Mouse (Mus musculus) Patski (cell line): ENCODE measurements around the gene Olfml3. TPM values are rescaled to one million over a fixed set of nuclear protein-coding genes. Genes with fewer than 3 reads are reported as not detected.

Experiments
- ATAC-seq: fragments of 100-300 bp; one replicate; pipeline ENCODE4 v1.8.0; 2021
- CTCF ChIA-PET: fragments of 350-600 bp; sonication (Branson Sonifier 250); formaldehyde crosslinking; loops from one replicate; lab custom pipeline; 2022; ENCODE audit warnings: inconsistent platforms; lab: Charles Lee
- POLR2A ChIA-PET: fragments of 350-600 bp; sonication (Branson Sonifier 250); formaldehyde crosslinking; loops from one replicate; lab custom pipeline; 2022; ENCODE audit warnings: antibody characterized with exemption, inconsistent platforms; lab: Charles Lee
- DNase-seq: peaks from one replicate; pipeline ENCODE4 v3.0.0-alpha.2; 2011; ENCODE audit warnings: low read depth, low spot score
- H3K27me3 ChIP-seq: fragments of 371-371 bp; one replicate; pipeline ENCODE4 v1.5.1; 2021
- CTCF ChIP-seq: fragments of 100-300 bp; IDR thresholded peaks from one replicate; pipeline ENCODE4 v1.5.1; 2021
- in situ Hi-C: fragments of 300-500 bp; cut with MboI; formaldehyde crosslinking; loops from 3 replicates; pipeline ENCODE4 v1.11.1; 2018; ENCODE audit warnings: low pct_unique_long_range_greater_than_20kb, mixed read lengths
- polyA plus RNA-seq: library from polyadenylated mRNA; unstranded; gene quantifications from one replicate; pipeline ENCODE4 v1.2.3, GENCODE M21; 2021

The Olfml3 gene
- polyA plus RNA-seq, 1 experiment from 2014 or later, result 3.5 TPM

DNA sequence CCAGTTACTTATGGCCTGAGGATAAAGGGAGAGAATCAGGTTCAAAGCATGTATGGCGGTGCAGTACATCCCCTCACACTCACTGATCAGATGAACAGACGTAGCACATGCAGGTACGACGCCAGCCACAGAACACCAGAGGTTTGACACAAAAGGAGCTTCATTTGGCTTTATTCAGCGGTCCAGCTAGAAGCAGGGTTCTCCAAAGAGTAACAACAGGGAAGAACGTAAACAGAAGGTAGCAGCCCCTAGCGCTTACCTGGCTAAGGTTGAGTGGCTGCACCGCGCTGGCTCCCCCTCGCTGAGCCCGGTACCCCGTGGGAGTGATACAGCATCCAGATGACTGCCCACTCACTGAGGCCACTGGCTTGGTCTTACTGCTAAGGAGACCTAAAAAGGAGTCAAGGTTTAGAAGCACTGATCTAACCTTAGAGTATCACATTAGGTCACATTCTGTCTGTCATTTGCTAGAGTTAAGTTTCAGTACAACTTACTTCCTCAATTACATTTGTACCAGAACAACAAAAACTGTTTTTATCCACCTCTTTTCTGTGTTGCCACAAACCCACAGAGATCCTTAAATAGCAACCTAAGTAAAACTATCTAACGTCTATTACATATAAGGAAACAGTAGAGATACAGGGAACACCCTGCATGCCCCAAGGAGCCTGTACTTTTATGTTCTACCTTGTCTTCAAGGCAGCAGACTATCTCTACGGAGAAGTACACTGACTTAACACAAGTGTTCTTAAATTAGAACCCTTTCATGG is 7.4 kb upstream of the Olfml3 start:
- H3K27me3 ChIP-seq, result no peaks in the 10 kb centered on the region
- ATAC-seq (no peak), DNase-seq (no peak)
- ChIA-PET POLR2A (no interaction called here), CTCF (interaction anchor here (0.9 to 2.7 kb wide), 5 partner anchors 8 to 22 kb away, joined by 3 to 12 read pairs (median 4); no protein-coding TSS in a partner anchor)
- in situ Hi-C loops, result no loop called here
- TF ChIP-seq CTCF, result no peak

- CTCF ChIA-PET, result interaction anchor here (1.9 to 2.7 kb wide), 3 partner anchors 10 to 352 kb away, joined by 4 to 12 read pairs (median 5); no protein-coding TSS in a partner anchor
- in situ Hi-C loops, result no loop called here
These were observed 5.4 kb upstream of the Olfml3 start for GRCm38 (mm10) chr3:103743208-103743607.

GRCm38 (mm10) chr3:103740342-103740741 is 2.5 kb upstream of the Olfml3 start:
- H3K27me3 ChIP-seq, result no peaks in the 10 kb centered on the region
- CTCF ChIA-PET, result interaction anchor here (1.0 to 5.7 kb wide), 7 partner anchors 11 to 344 kb away, joined by 3 to 48 read pairs (median 4); no protein-coding TSS in a partner anchor
- DNase-seq, result no peak
- no peak for ATAC-seq
- in situ Hi-C loops, result no loop called here
- POLR2A ChIA-PET, result interaction anchor here (0.7 kb wide), 1 partner anchor 282 kb away, joined by 3 read pairs; no protein-coding TSS in a partner anchor
- no peak for TF ChIP-seq CTCF

More at GRCm38 (mm10) chr3:103743208-103743607, 5.4 kb upstream of the Olfml3 start:
- no peak for DNase-seq
- POLR2A ChIA-PET, result no interaction called here
- H3K27me3 ChIP-seq, result no peaks in the 10 kb centered on the region
- TF ChIP-seq CTCF, result no peak
- no peak for ATAC-seq

DNA sequence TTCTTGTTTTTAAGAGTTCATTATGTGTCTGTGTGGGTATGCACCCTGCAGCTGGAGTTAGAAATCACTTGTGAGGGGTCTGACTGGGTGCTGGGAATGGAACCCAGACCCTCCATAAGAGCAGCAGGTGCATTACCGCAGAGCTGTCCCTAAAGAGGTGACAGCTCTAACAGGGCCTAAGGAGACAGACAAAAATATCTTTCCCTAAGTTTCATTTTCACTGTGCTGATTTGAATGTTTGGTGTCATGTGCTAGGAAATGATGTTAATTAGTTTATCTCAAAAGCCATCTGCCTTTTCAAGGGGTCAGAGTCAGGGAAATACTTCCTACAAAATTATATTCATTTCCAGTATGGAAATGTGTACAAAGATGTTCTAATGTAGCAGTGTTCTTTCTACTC is 1.5 kb upstream of the Olfml3 start, which contains the start of gene Gm10964:
Gene Gm10964, plus strand, starts transcription at position 38 of the 400 bp plus-strand sequence.
- ATAC-seq (no peak), DNase-seq (no peak)
- no peak for TF ChIP-seq CTCF
- in situ Hi-C loops, result loop anchor here (5.0 kb wide), 4 partner anchors 57 to 347 kb away; no protein-coding TSS in a partner anchor
- H3K27me3 ChIP-seq, result no peaks in the 10 kb centered on the region
- POLR2A ChIA-PET, result interaction anchor here (0.7 kb wide), 1 partner anchor 281 kb away, joined by 3 read pairs; no protein-coding TSS in a partner anchor
- CTCF ChIA-PET, result interaction anchor here (0.8 to 5.7 kb wide), 14 partner anchors 10 to 345 kb away, joined by 3 to 48 read pairs (median 4); no protein-coding TSS in a partner anchor

- ATAC-seq (no peak), DNase-seq (no peak)
- no peaks in the 10 kb centered on the region for H3K27me3 ChIP-seq
- no peak for TF ChIP-seq CTCF
- ChIA-PET CTCF (interaction anchor here (0.6 to 5.7 kb wide), 25 partner anchors 11 to 766 kb away, joined by 3 to 48 read pairs (median 5); no protein-coding TSS in a partner anchor), POLR2A (interaction anchor here (0.9 to 1.4 kb wide), 4 partner anchors 17 to 317 kb away, joined by 3 read pairs; no protein-coding TSS in a partner anchor)
- in situ Hi-C loops, result loop anchor here (5.0 kb wide), 4 partner anchors 55 to 345 kb away; no protein-coding TSS in a partner anchor
These were observed 593 bp downstream of the Olfml3 start for GRCm38 (mm10) chr3:103737061-103737754.

DNA sequence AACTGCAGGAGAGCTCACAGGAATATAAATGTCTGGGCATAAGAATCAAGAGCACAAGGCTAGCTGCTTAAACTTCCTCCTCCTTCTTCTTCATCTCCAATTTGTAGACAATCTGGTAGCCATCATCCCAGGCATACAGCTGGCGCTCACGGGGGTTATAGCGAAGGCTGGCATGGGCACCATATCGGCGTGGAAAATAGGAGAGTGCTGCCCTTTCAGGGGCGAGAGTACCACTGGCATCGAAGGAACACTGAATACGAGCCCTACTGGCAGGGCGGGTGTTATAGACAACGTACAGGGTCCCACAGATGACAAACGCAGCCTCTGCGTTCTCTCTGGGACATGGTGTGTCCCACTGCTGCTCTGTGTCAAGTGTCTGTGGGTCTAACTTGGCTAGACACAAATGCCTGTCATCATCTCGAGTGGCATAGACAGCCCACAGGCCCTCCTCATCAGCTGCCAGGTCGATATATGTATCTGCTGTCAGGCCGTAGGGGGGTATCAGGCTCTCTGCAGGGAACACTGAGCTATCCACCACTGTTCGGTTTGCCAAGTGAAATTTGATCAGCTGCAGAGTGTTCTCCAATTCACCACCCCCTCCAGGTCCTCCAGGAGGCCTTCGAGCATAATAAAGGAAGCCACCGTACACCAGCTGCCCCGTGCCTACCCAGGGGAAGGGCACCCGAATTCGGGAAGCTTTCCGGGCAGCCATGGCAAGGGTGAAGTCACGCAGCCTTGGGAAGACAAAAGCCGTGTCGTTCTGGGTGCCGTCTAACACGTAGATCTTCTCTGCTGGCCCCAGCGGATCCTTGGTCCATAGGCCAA is 1.8 kb downstream of the Olfml3 start:
- in situ Hi-C loops, result loop anchor here (5.0 kb wide), 4 partner anchors 54 to 344 kb away; no protein-coding TSS in a partner anchor
- POLR2A ChIA-PET, result interaction anchor here (0.9 to 1.4 kb wide), 2 partner anchors 52 to 315 kb away, joined by 3 read pairs; no protein-coding TSS in a partner anchor
- no peak for TF ChIP-seq CTCF

GRCm38 (mm10) chr3:103734696-103735519 is 2.9 kb downstream of the Olfml3 start:
- no peaks in the 10 kb centered on the region for H3K27me3 ChIP-seq
- TF ChIP-seq CTCF, result no peak
- ChIA-PET CTCF (interaction anchor here (1.7 to 5.7 kb wide), 2 partner anchors 297 to 302 kb away, joined by 4 to 48 read pairs; no protein-coding TSS in a partner anchor), POLR2A (interaction anchor here (0.5 kb wide), 1 partner anchor 119 kb away, joined by 3 read pairs; no protein-coding TSS in a partner anchor)
- no peak for ATAC-seq
- no peak for DNase-seq
- in situ Hi-C loops, result loop anchor here (5.0 kb wide), 4 partner anchors 53 to 343 kb away; no protein-coding TSS in a partner anchor

More for the DNA sequence above, 1.8 kb downstream of the Olfml3 start:
- no peaks in the 10 kb centered on the region for H3K27me3 ChIP-seq
- CTCF ChIA-PET, result interaction anchor here (0.8 to 5.7 kb wide), 11 partner anchors 9 to 352 kb away, joined by 3 to 48 read pairs (median 8); no protein-coding TSS in a partner anchor
- ATAC-seq (no peak), DNase-seq (no peak)

- no peak for DNase-seq
These were observed 3.8 kb downstream of the Olfml3 start for GRCm38 (mm10) chr3:103733799-103734695.

More at GRCm38 (mm10) chr3:103733799-103734695, 3.8 kb downstream of the Olfml3 start:
- CTCF ChIA-PET, result no interaction called here
- in situ Hi-C loops, result no loop called here
- TF ChIP-seq CTCF, result no peak
- no peaks in the 10 kb centered on the region for H3K27me3 ChIP-seq
- no peak for ATAC-seq
- POLR2A ChIA-PET, result no interaction called here
